Mouse (Mus musculus) stomach, embryonic 14.5 days (tissue): Measurements from ENCODE around the gene Helz2. TPM values are rescaled to one million over a fixed set of nuclear protein-coding genes. Genes with fewer than 3 reads are reported as not detected.
"Not testable (repeated sequence)": the region's sequence is repeated elsewhere in the genome, so short reads cannot be mapped to it uniquely, and the experiment has no call there.

ENCODE experiments used
- ATAC-seq: fragments of 200-750 bp; cut with Nextera tagmentation; 2 replicates; pipeline ENCODE4 v1.8.0; 2017; ENCODE audit warnings: low read depth, moderate TSS enrichment; ENCODE audit not compliant: insufficient number of reproducible peaks, insufficient read depth, low FRiP score
- H3K27ac ChIP-seq: fragments of 300-500 bp; sonication (generic); 2 replicates; pipeline ENCODE4 v1.5.1; 2014; ENCODE audit warnings: mild to moderate bottlenecking, low read length, moderate library complexity, mixed read lengths
- H3K27me3 ChIP-seq: fragments of 300-500 bp; sonication (generic); 2 replicates; pipeline ENCODE4 v1.6.1; 2014; ENCODE audit warnings: low read length, control low read depth, mixed read lengths; ENCODE audit not compliant: control insufficient read depth, insufficient read depth
- H3K36me3 ChIP-seq: fragments of 300-500 bp; sonication (generic); 2 replicates; pipeline ENCODE4 v1.6.1; 2014; ENCODE audit warnings: mild to moderate bottlenecking, control low read depth, low read length, moderate library complexity, mixed read lengths; ENCODE audit not compliant: control insufficient read depth, insufficient read depth
- H3K4me1 ChIP-seq: fragments of 300-500 bp; sonication (generic); 2 replicates; pipeline ENCODE4 v1.6.1; 2014; ENCODE audit warnings: low read length, control low read depth, mixed read lengths; ENCODE audit not compliant: control insufficient read depth, insufficient read depth
- H3K4me2 ChIP-seq: fragments of 300-500 bp; sonication (generic); replicated peaks from 2 replicates; pipeline ENCODE4 v1.6.1; 2014; ENCODE audit warnings: low read depth, low read length, control low read depth
- H3K4me3 ChIP-seq: fragments of 300-500 bp; sonication (generic); 2 replicates; pipeline ENCODE4 v1.5.1; 2014; ENCODE audit warnings: low read depth, low read length, control low read depth
- H3K9ac ChIP-seq: fragments of 300-500 bp; sonication (generic); replicated peaks from 2 replicates; pipeline ENCODE4 v1.6.1; 2014; ENCODE audit warnings: low read depth, mild to moderate bottlenecking, control low read depth, low read length, moderate library complexity, mixed read lengths
- H3K9me3 ChIP-seq: fragments of 300-500 bp; sonication (generic); 2 replicates; pipeline ENCODE4 v1.6.1; 2016; ENCODE audit warnings: low read depth, low read length, control low read depth; ENCODE audit not compliant: control insufficient read depth
- WGBS: fragments of 180-500 bp; shearing (Covaris S2); extraction: QIAGEN DNeasy Blood & Tissue Kit; methylation state at CpG from one replicate; pipeline ENCODE4 v1.1.7; 2014; 5-methylcytosine and 5-hydroxymethylcytosine counted together
- polyA plus RNA-seq: library from polyadenylated mRNA; unstranded; fragments of >200 nt; fragmentation: Nextera tagmentation; extraction: Ambion mirVana; gene quantifications from 2 replicates; pipeline ENCODE4 v1.2.1, GENCODE M21; 2014

Gene Helz2
- polyA plus RNA-seq, 1 experiment from 2014 or later, result 1.5 TPM

DNA sequence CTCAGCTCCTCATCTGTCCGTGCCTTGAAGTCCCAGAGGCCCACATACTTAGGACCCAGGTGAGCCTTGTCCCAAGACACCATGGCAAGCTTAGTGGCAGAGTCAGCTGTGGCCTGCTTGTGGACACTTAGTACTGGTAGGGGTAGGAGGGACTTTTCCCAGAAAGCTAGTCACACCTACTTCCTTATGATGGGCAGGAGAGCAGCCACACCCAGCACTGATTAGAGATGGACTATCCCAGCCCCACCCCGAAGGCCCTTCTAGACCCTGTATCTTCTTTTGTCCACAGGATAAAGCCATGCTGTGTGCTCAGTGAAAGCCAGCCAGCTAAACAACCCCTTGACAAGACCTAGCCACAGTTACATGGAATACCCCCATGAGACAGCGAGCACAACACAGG lies 39.4 kb downstream of the Helz2 start, which contains the start of gene Ptk6:
Ptk6 (minus strand) TSS at position 368 of the 400 bp plus-strand sequence.
- Histone ChIP-seq H3K9ac (no peak within 1 kb of the TSS), H3K4me1 (no peaks in the 10 kb centered on the region), H3K27ac (no peak within 1 kb of the TSS), H3K36me3 (no peaks in the 10 kb centered on the region), H3K4me2 (no peak within 1 kb of the TSS), H3K9me3 (no peaks in the 10 kb centered on the region), H3K27me3 (no peaks in the 10 kb centered on the region), H3K4me3 (no peak within 1 kb of the TSS)
- 82% methylated on average over 3 of the region's 3 CpGs for WGBS
- no peak for ATAC-seq

- H3K4me1 ChIP-seq, result no peaks in the 10 kb centered on the region
Measured at GRCm38 (mm10) chr2:181201606-181202005, 40.2 kb downstream of the Helz2 start.

GRCm38 (mm10) chr2:181196628-181197300 lies 45.1 kb downstream of the Helz2 start:
- no peak for ATAC-seq

More at GRCm38 (mm10) chr2:181201606-181202005, 40.2 kb downstream of the Helz2 start:
- ATAC-seq, result no peak
- Histone ChIP-seq H3K27ac (no peak overlapping the region), H3K9ac (no peak overlapping the region), H3K9me3 (no peaks in the 10 kb centered on the region), H3K4me3 (no peak overlapping the region), H3K4me2 (no peak overlapping the region), H3K36me3 (no peaks in the 10 kb centered on the region), H3K27me3 (no peaks in the 10 kb centered on the region)
- 52% methylated on average over 3 of the region's 3 CpGs for WGBS

DNA sequence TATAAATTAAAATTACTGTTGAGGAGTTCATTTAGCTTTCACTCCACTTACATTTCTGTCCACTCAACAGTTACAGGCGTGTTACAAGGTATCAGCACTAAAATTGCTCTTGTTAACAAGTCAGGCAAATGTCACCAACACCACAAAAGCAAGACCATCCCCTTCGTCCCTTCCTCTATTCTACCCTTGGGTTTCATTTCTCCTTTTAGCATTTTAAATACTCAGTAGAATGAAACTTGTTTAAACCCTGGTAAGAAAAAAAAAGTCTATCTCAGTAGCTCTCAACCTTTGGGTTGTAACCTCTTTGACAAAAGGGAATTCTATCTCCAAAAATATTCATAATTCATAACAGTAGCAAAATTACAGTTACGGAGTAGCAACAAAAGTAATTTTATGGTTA lies 48.8 kb downstream of the Helz2 start:
- no peaks in the 10 kb centered on the region for H3K9me3 ChIP-seq
- no peaks in the 10 kb centered on the region for H3K27me3 ChIP-seq
- H3K4me1 ChIP-seq, result no peaks in the 10 kb centered on the region
- no peak overlapping the region for H3K27ac ChIP-seq
- no peak overlapping the region for H3K9ac ChIP-seq
- no peak overlapping the region for H3K4me2 ChIP-seq
- H3K36me3 ChIP-seq, result no peaks in the 10 kb centered on the region; the same call in 1 of the 2 replicates
- WGBS, result 72% methylated on average over 3 of the region's 3 CpGs
- ATAC-seq, result no peak
- H3K4me3 ChIP-seq, result no peak overlapping the region

More at GRCm38 (mm10) chr2:181196628-181197300, 45.1 kb downstream of the Helz2 start:
- H3K9me3 ChIP-seq, result no peaks in the 10 kb centered on the region
- H3K27ac ChIP-seq, result no peak overlapping the region
- no peaks in the 10 kb centered on the region for H3K4me1 ChIP-seq
- H3K36me3 ChIP-seq, result no peaks in the 10 kb centered on the region
- 82% methylated on average over 4 of the region's 4 CpGs for WGBS
- H3K4me3 ChIP-seq, result no peak overlapping the region
- no peak overlapping the region for H3K4me2 ChIP-seq
- H3K27me3 ChIP-seq, result no peaks in the 10 kb centered on the region
- H3K9ac ChIP-seq, result no peak overlapping the region

DNA sequence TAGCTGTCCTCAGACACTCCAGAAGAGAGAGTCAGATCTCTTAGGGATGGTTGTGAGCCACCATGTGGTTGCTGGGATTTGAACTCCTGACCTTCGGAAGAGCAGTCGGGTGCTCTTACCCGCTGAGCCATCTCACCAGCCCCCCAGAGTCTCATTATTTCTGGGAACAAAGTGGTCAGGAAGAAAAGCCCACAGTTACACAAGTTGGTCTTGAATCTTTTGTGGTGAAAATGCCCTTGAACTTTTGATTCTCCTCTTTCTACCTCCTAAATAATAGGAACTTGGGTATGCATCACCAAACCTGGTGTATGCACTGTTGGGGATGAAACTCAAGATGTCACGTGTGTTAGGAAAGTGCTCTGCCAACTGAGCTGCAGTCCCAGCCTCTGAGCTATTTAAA lies 49.9 kb downstream of the Helz2 start:
- H3K36me3 ChIP-seq, result no peaks in the 10 kb centered on the region; the same call in 1 of the 2 replicates
- WGBS, result 69% methylated on average over 4 of the region's 4 CpGs

DNA sequence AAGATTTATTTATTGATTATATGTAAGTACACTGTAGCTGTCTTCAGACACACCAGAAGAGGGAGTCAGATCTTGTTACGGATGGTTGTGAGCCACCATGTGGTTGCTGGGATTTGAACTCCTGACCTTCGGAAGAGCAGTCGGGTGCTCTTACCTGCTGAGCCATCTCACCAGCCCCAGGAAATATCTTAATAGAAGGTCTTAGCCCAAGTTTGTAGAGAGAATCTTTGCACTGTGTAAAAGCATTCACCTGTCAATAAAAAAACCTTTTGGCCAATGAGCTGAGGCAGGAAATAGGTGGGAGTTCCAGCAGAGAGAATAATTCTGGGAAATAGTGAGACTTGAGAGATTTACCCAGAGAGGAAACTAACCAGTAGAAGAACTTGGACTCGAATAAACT lies 50.4 kb downstream of the Helz2 start:
- not testable (repeated sequence) for H3K4me3 ChIP-seq, H3K9ac ChIP-seq, H3K9me3 ChIP-seq, H3K27me3 ChIP-seq, H3K36me3 ChIP-seq, H3K4me2 ChIP-seq, H3K4me1 ChIP-seq, H3K27ac ChIP-seq, ATAC-seq
- 53% methylated on average over 4 of the region's 4 CpGs for WGBS

More for the DNA sequence above, 49.9 kb downstream of the Helz2 start:
- no peak for ATAC-seq
- Histone ChIP-seq H3K9ac (no peak overlapping the region), H3K9me3 (no peaks in the 10 kb centered on the region), H3K27ac (no peak overlapping the region), H3K27me3 (no peaks in the 10 kb centered on the region), H3K4me3 (no peak overlapping the region), H3K4me2 (no peak overlapping the region), H3K4me1 (no peaks in the 10 kb centered on the region)

DNA sequence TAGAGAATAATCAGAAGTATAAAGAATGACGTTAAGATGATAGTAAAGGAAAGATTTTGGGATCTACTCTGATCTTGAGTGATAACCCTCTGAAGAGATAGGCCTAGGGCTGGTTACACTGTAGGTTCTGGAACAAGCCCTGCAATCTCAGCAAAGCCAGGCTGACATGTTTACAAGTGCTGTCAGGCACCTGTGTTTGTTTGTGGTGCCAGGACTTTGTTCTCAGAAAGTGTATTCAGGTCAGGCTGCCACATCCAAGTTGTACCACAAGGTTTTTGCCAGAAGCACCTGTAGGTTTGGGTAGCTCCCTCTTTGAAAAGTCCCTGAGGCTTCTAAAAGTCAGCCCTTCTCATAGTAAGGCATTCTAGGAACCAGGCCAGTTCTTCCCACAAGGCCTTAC lies 52.5 kb downstream of the Helz2 start:
- no peaks in the 10 kb centered on the region for H3K9me3 ChIP-seq
- no peaks in the 10 kb centered on the region for H3K27me3 ChIP-seq
- WGBS, result 79% methylated on average over 1 of the region's 1 CpGs
- H3K4me1 ChIP-seq, result no peaks in the 10 kb centered on the region
- H3K4me2 ChIP-seq, result no peak overlapping the region
- no peak overlapping the region for H3K27ac ChIP-seq
- no peaks in the 10 kb centered on the region; the same call in 1 of the 2 replicates for H3K36me3 ChIP-seq
- no peak overlapping the region for H3K4me3 ChIP-seq
- no peak for ATAC-seq
- H3K9ac ChIP-seq, result no peak overlapping the region

- Histone ChIP-seq H3K4me3 (no peak overlapping the region), H3K27ac (peak overlapping the region; percentile 56; the same call in 1 of the 2 replicates), H3K4me1 (no peaks in the 10 kb centered on the region), H3K4me2 (peak overlapping the region; percentile 63), H3K36me3 (no peaks in the 10 kb centered on the region; the same call in 1 of the 2 replicates), H3K9me3 (no peaks in the 10 kb centered on the region), H3K9ac (no peak overlapping the region), H3K27me3 (no peaks in the 10 kb centered on the region)
- 63% methylated on average over 2 of the region's 2 CpGs for WGBS
- no peak for ATAC-seq
Measured at GRCm38 (mm10) chr2:181188681-181189080, 53.1 kb downstream of the Helz2 start.
